Mouse (Mus musculus) liver, embryonic 14.5 days (tissue): Measurements from ENCODE around the gene Wapl.

Source experiments
- CTCF ChIP-seq: IDR thresholded peaks from 2 replicates; pipeline ENCODE4 v1.5.1; 2016; ENCODE audit warnings: antibody characterized with exemption, low read depth, control low read depth
- EP300 ChIP-seq: IDR thresholded peaks from 2 replicates; pipeline ENCODE4 v1.6.1; 2016; ENCODE audit warnings: antibody characterized with exemption, low read depth

GRCm38 (mm10) chr14:34727709-34728108, 54.0 kb downstream of the Wapl start:
- TF ChIP-seq CTCF (no peak), EP300 (no peak)
